Mouse (Mus musculus) midbrain, embryonic 16.5 days (tissue): ENCODE measurements around the gene Abhd17b. TPM values are rescaled to one million over a fixed set of nuclear protein-coding genes. Genes with fewer than 3 reads are reported as not detected.
"Not testable (repeated sequence)": the region's sequence is repeated elsewhere in the genome, so short reads cannot be mapped to it uniquely, and the experiment has no call there.

ENCODE experiments used
- ATAC-seq: fragments of 200-750 bp; cut with Nextera tagmentation; 2 replicates; pipeline ENCODE4 v1.8.0; 2017; ENCODE audit warnings: moderate TSS enrichment
- H3K27ac ChIP-seq: fragments of 300-500 bp; sonication (generic); 2 replicates; pipeline ENCODE4 v1.5.1; 2014; ENCODE audit warnings: mild to moderate bottlenecking, low read length, mixed read lengths
- H3K27me3 ChIP-seq: fragments of 300-500 bp; sonication (generic); 2 replicates; pipeline ENCODE4 v1.6.1; 2014; ENCODE audit warnings: low read depth, low read length, mixed read lengths; ENCODE audit not compliant: control insufficient read depth, insufficient read depth
- H3K36me3 ChIP-seq: fragments of 300-500 bp; sonication (generic); 2 replicates; pipeline ENCODE4 v1.6.1; 2014; ENCODE audit warnings: mild to moderate bottlenecking, low read length, moderate library complexity, mixed read lengths; ENCODE audit not compliant: control insufficient read depth, insufficient read depth
- H3K4me1 ChIP-seq: fragments of 300-500 bp; sonication (generic); 2 replicates; pipeline ENCODE4 v1.6.1; 2014; ENCODE audit warnings: mild to moderate bottlenecking, low read length, mixed read lengths; ENCODE audit not compliant: control insufficient read depth, insufficient read depth
- H3K4me2 ChIP-seq: fragments of 300-500 bp; sonication (generic); 2 replicates; pipeline ENCODE4 v1.6.1; 2014; ENCODE audit warnings: mild to moderate bottlenecking, low read length, mixed read lengths
- H3K4me3 ChIP-seq: fragments of 300-500 bp; sonication (generic); 2 replicates; pipeline ENCODE4 v1.5.1; 2014; ENCODE audit warnings: low read depth, mild to moderate bottlenecking, low read length, moderate library complexity, mixed read lengths
- H3K9ac ChIP-seq: fragments of 300-500 bp; sonication (generic); 2 replicates; pipeline ENCODE4 v1.6.1; 2014; ENCODE audit warnings: low read depth, low read length, mixed read lengths
- H3K9me3 ChIP-seq: fragments of 300-500 bp; sonication (generic); replicated peaks from 2 replicates; pipeline ENCODE4 v1.6.1; 2014; ENCODE audit warnings: mild to moderate bottlenecking, low read length, mixed read lengths; ENCODE audit not compliant: control insufficient read depth, poor library complexity, severe bottlenecking
- WGBS: fragments of 180-500 bp; shearing (Covaris S2); extraction: QIAGEN DNeasy Blood & Tissue Kit; methylation state at CpG from one replicate; pipeline ENCODE4 v1.1.7; 2014; 5-methylcytosine and 5-hydroxymethylcytosine counted together
- polyA plus RNA-seq: library from polyadenylated mRNA; unstranded; fragments of >200 nt; fragmentation: Nextera tagmentation; extraction: Ambion mirVana; gene quantifications from 2 replicates; pipeline ENCODE4 v1.2.1, GENCODE M21; 2015

The Abhd17b gene
- polyA plus RNA-seq, 1 experiment from 2014 or later: 35.5 TPM

- Histone ChIP-seq H3K27ac (no peak overlapping the region), H3K4me3 (no peak overlapping the region), H3K36me3 (no peaks in the 10 kb centered on the region), H3K4me2 (no peak overlapping the region), H3K4me1 (no peaks in the 10 kb centered on the region), H3K27me3 (no peaks in the 10 kb centered on the region), H3K9me3 (no peaks in the 10 kb centered on the region), H3K9ac (no peak overlapping the region)
- no peak for ATAC-seq
- WGBS: 87% methylated on average over 4 of the region's 4 CpGs
Measured at GRCm38 (mm10) chr19:21624148-21624535, 28.8 kb upstream of the Abhd17b start.

GRCm38 (mm10) chr19:21626271-21626988 lies 26.6 kb upstream of the Abhd17b start:
- no peaks in the 10 kb centered on the region for H3K9me3 ChIP-seq

GRCm38 (mm10) chr19:21628440-21628839 lies 24.5 kb upstream of the Abhd17b start:
- H3K4me3 ChIP-seq, H3K4me2 ChIP-seq, H3K9me3 ChIP-seq, H3K4me1 ChIP-seq, H3K27ac ChIP-seq, H3K36me3 ChIP-seq, ATAC-seq, H3K27me3 ChIP-seq, H3K9ac ChIP-seq: not testable (repeated sequence)
- WGBS: 73% methylated on average over 9 of the region's 11 CpGs

More at GRCm38 (mm10) chr19:21626271-21626988, 26.6 kb upstream of the Abhd17b start:
- Histone ChIP-seq H3K27me3 (no peaks in the 10 kb centered on the region), H3K4me1 (no peaks in the 10 kb centered on the region), H3K27ac (no peak overlapping the region), H3K9ac (no peak overlapping the region), H3K36me3 (no peaks in the 10 kb centered on the region), H3K4me2 (no peak overlapping the region), H3K4me3 (no peak overlapping the region)
- 83% methylated on average over 6 of the region's 6 CpGs for WGBS
- ATAC-seq: no peak

GRCm38 (mm10) chr19:21629030-21629429 lies 24.0 kb upstream of the Abhd17b start:
- 95% methylated on average over 1 of the region's 1 CpGs for WGBS
- H3K9me3 ChIP-seq: no peaks in the 10 kb centered on the region
- H3K4me3 ChIP-seq: no peak overlapping the region
- H3K4me1 ChIP-seq: no peaks in the 10 kb centered on the region
- no peak overlapping the region for H3K27ac ChIP-seq
- no peak overlapping the region for H3K4me2 ChIP-seq
- ATAC-seq: no peak
- no peaks in the 10 kb centered on the region for H3K36me3 ChIP-seq
- no peak overlapping the region for H3K9ac ChIP-seq
- no peaks in the 10 kb centered on the region for H3K27me3 ChIP-seq

- WGBS: 88% methylated on average over 1 of the region's 1 CpGs
- H3K27me3 ChIP-seq: no peaks in the 10 kb centered on the region
- no peaks in the 10 kb centered on the region for H3K9me3 ChIP-seq
- ATAC-seq: no peak
- no peaks in the 10 kb centered on the region for H3K4me1 ChIP-seq
- no peak overlapping the region for H3K9ac ChIP-seq
- H3K4me3 ChIP-seq: no peak overlapping the region
- no peaks in the 10 kb centered on the region for H3K36me3 ChIP-seq
- H3K27ac ChIP-seq: no peak overlapping the region
- no peak overlapping the region for H3K4me2 ChIP-seq
Measured at GRCm38 (mm10) chr19:21629501-21629900, 23.5 kb upstream of the Abhd17b start.

- no peak for ATAC-seq
- H3K9me3 ChIP-seq: no peaks in the 10 kb centered on the region
- H3K4me2 ChIP-seq: no peak overlapping the region
- H3K4me3 ChIP-seq: no peak overlapping the region
- no peaks in the 10 kb centered on the region for H3K4me1 ChIP-seq
- WGBS: 65% methylated on average over 14 of the region's 14 CpGs
- no peaks in the 10 kb centered on the region for H3K36me3 ChIP-seq
- H3K9ac ChIP-seq: no peak overlapping the region
- no peaks in the 10 kb centered on the region for H3K27me3 ChIP-seq
- no peak overlapping the region for H3K27ac ChIP-seq
Measured at GRCm38 (mm10) chr19:21630656-21631331, 22.2 kb upstream of the Abhd17b start.

GRCm38 (mm10) chr19:21635406-21635805 lies 17.6 kb upstream of the Abhd17b start:
- Histone ChIP-seq H3K4me2 (no peak overlapping the region), H3K27ac (no peak overlapping the region), H3K4me1 (no peaks in the 10 kb centered on the region), H3K9ac (no peak overlapping the region), H3K9me3 (0 out of 2 replicates have a peak, but pooled peaks cover 2% of the 10 kb centered on the region), H3K36me3 (no peaks in the 10 kb centered on the region), H3K4me3 (no peak overlapping the region), H3K27me3 (no peaks in the 10 kb centered on the region)
- WGBS: 93% methylated on average over 2 of the region's 2 CpGs
- ATAC-seq: no peak

GRCm38 (mm10) chr19:21636907-21637306 lies 16.1 kb upstream of the Abhd17b start:
- Histone ChIP-seq H3K36me3 (no peaks in the 10 kb centered on the region), H3K4me3 (no peak overlapping the region), H3K4me1 (no peaks in the 10 kb centered on the region), H3K9ac (no peak overlapping the region), H3K4me2 (no peak overlapping the region), H3K27ac (no peak overlapping the region), H3K27me3 (no peaks in the 10 kb centered on the region), H3K9me3 (0 out of 2 replicates have a peak, but pooled peaks cover 2% of the 10 kb centered on the region)
- no peak for ATAC-seq
- 87% methylated on average over 3 of the region's 3 CpGs for WGBS

GRCm38 (mm10) chr19:21637672-21638071 lies 15.3 kb upstream of the Abhd17b start:
- WGBS: 89% methylated on average over 7 of the region's 7 CpGs
- H3K4me3 ChIP-seq: no peak overlapping the region
- H3K36me3 ChIP-seq: no peaks in the 10 kb centered on the region
- no peak overlapping the region for H3K9ac ChIP-seq
- H3K4me2 ChIP-seq: no peak overlapping the region
- no peaks in the 10 kb centered on the region for H3K4me1 ChIP-seq
- no peak for ATAC-seq
- H3K27me3 ChIP-seq: no peaks in the 10 kb centered on the region
- 0 out of 2 replicates have a peak, but pooled peaks cover 2% of the 10 kb centered on the region for H3K9me3 ChIP-seq
- H3K27ac ChIP-seq: no peak overlapping the region
